Mouse (Mus musculus): ENCODE results near the gene Tango6.

GRCm38 (mm10) chr8:106870537-106871327 is 187.9 kb downstream of the Tango6 start:
- TF ChIP-seq MAFK (IDR thresholded peaks at IDR 0.05; ENCODE audit: insufficient read depth, low read depth, low read length), result no peak
- no peak for TF ChIP-seq ZNF384 (IDR thresholded peaks at IDR 0.05; ENCODE audit: low read depth, low read length)
- TF ChIP-seq ZC3H11A (IDR thresholded peaks at IDR 0.05; ENCODE audit: borderline replicate concordance, low read depth, low read length), result no peak

Data from ES-E14 (cell line).